In the genomic region with DNA sequence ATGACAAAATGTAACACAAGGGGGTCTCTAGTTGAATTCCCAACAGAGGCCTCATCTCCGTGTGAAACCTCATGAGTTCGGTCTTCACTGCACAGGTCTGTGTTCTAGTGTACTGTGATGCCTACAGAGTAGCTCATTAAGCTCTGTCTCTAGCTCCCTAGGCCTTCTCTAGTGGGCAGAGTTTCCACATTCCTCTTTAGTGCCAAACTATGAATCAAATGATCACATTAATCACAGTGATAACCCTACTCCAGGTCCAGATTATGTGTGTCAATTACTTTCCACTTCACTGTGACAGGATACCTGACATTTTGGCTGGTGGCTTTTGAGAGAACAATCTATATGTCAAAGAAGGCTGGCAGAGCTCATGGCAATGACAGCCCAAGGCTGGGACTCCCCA, we compare ENCODE assay signal across 21 mouse cellular contexts. TPM values are rescaled to one million over a fixed set of nuclear protein-coding genes. Genes with fewer than 3 reads are reported as not detected.
A peak's percentile ranks its signal among the peaks of the same experiment; 100 is the strongest.
DNase-seq lines count a peak whose midpoint lies in the region; ATAC-seq and TF ChIP-seq lines count a peak whose summit lies in the region.
"Had no signal": no experiment of that assay in that cellular context is flagged by ENCODE, and none has a peak within 500 bp of the region (broad histone marks: within the 10 kb centered on the region; RNA-seq: fewer than 3 reads in every experiment).

No protein-coding gene starts in this region.

- H3K27ac ChIP-seq in midbrain, embryonic 11.5 days (ENCODE audit: low read depth, low read length): no peak overlapping the region
- no peak overlapping the region for H3K27ac ChIP-seq in midbrain, postnatal 0 days (ENCODE audit: low read depth, low read length)
- H3K27ac ChIP-seq in bone marrow macrophage, adult 2 months (ENCODE audit: insufficient read depth, low read depth, low read length): peak overlapping the region; percentile 7; the same call in 1 of the 2 replicates
- H3K27ac ChIP-seq: embryonic facial prominence, embryonic 10.5 days; embryonic facial prominence, embryonic 12.5 days; forebrain, embryonic 13.5 days; forebrain, embryonic 15.5 days had no signal

- ATAC-seq in midbrain, embryonic 11.5 days (ENCODE audit: low FRiP score): no peak
- ATAC-seq in midbrain, postnatal 0 days (ENCODE audit: low FRiP score): no peak
- ATAC-seq: activated CD4-positive, CD25-positive, alpha-beta regulatory T cell, adult 4 months; forebrain, embryonic 13.5 days; forebrain, embryonic 15.5 days; forebrain, postnatal 0 days; Patski had no signal

- H3K9ac ChIP-seq in midbrain, embryonic 11.5 days (ENCODE audit: low read length): no peak overlapping the region
- H3K9ac ChIP-seq in midbrain, postnatal 0 days (replicated peaks; ENCODE audit: low read length, poor library complexity, severe bottlenecking): no peak overlapping the region
- H3K9ac ChIP-seq: embryonic facial prominence, embryonic 12.5 days; forebrain, embryonic 13.5 days; forebrain, embryonic 15.5 days; forebrain, postnatal 0 days had no signal

- no peak overlapping the region for H3K4me2 ChIP-seq in midbrain, embryonic 11.5 days
- H3K4me2 ChIP-seq in midbrain, postnatal 0 days (ENCODE audit: low read depth, low read length, poor library complexity, severe bottlenecking): no peak overlapping the region
- H3K4me2 ChIP-seq: embryonic facial prominence, embryonic 12.5 days; forebrain, embryonic 13.5 days; forebrain, embryonic 15.5 days had no signal

- TF ChIP-seq CTCF in midbrain, postnatal 0 days (IDR thresholded peaks at IDR 0.05): no peak
- no peak for TF ChIP-seq CTCF in bone marrow macrophage, adult 2 months (IDR thresholded peaks at IDR 0.05; ENCODE audit: low read depth, low read length)

- peak; percentile 33 for DNase-seq in midbrain, embryonic 11.5 days (ENCODE audit: low spot score, missing footprints)
- no peak for DNase-seq in midbrain, postnatal 0 days (ENCODE audit: low spot score)
- no peak for DNase-seq in spleen, postnatal 4 days (ENCODE audit: low spot score in 2 of 2)
- no peak for DNase-seq in spleen, postnatal 14 days (ENCODE audit: low spot score in 2 of 2)
- DNase-seq: adrenal gland, adult 8-10 months; adrenal gland, postnatal 14 days; cerebellum, adult 11 months; cerebellum, adult 18-20 months; cerebellum, adult 8-10 months; cerebellum, adult 9-11 months; cerebellum, postnatal 14 days; cerebellum, postnatal 36 days; forebrain, postnatal 0 days had no signal

- no peaks in the 10 kb centered on the region for H3K36me3 ChIP-seq in midbrain, embryonic 11.5 days (ENCODE audit: control insufficient read depth, insufficient read depth, low read length)
- H3K36me3 ChIP-seq in midbrain, postnatal 0 days (ENCODE audit: insufficient read depth, low read length): no peaks in the 10 kb centered on the region
- H3K36me3 ChIP-seq: embryonic facial prominence, embryonic 10.5 days; embryonic facial prominence, embryonic 12.5 days; forebrain, embryonic 15.5 days had no signal

- 89% methylated on average over 2 of the region's 2 CpGs for WGBS in midbrain, embryonic 11.5 days
- WGBS in midbrain, postnatal 0 days: 86% methylated on average over 2 of the region's 2 CpGs

- TF ChIP-seq POLR2A in bone marrow macrophage, adult 2 months (IDR thresholded peaks at IDR 0.05; ENCODE audit: borderline replicate concordance, low read depth, low read length): no peak

- H3K4me1 ChIP-seq in midbrain, embryonic 11.5 days (ENCODE audit: control insufficient read depth, insufficient read depth, low read length): no peaks in the 10 kb centered on the region
- H3K4me1 ChIP-seq in midbrain, postnatal 0 days (ENCODE audit: insufficient read depth, low read length): no peaks in the 10 kb centered on the region
- peaks cover 34% of the 10 kb centered on the region for H3K4me1 ChIP-seq in bone marrow macrophage, adult 2 months (ENCODE audit: control insufficient read depth, insufficient read depth, low read length)
- H3K4me1 ChIP-seq: embryonic facial prominence, embryonic 10.5 days; embryonic facial prominence, embryonic 12.5 days; forebrain, embryonic 13.5 days; forebrain, embryonic 15.5 days had no signal

- no peak overlapping the region for H3K4me3 ChIP-seq in midbrain, embryonic 11.5 days (ENCODE audit: low read depth, low read length)
- no peak overlapping the region for H3K4me3 ChIP-seq in midbrain, postnatal 0 days (ENCODE audit: low read depth, low read length)
- no peak overlapping the region for H3K4me3 ChIP-seq in bone marrow macrophage, adult 2 months (ENCODE audit: insufficient read depth, low read length)
- H3K4me3 ChIP-seq: embryonic facial prominence, embryonic 10.5 days; embryonic facial prominence, embryonic 12.5 days; forebrain, embryonic 13.5 days; forebrain, embryonic 15.5 days had no signal

- H3K9me3 ChIP-seq in midbrain, embryonic 11.5 days (ENCODE audit: control insufficient read depth, low read length): no peaks in the 10 kb centered on the region
- no peaks in the 10 kb centered on the region for H3K9me3 ChIP-seq in midbrain, postnatal 0 days (ENCODE audit: low read length)
- H3K9me3 ChIP-seq: embryonic facial prominence, embryonic 10.5 days; embryonic facial prominence, embryonic 12.5 days; forebrain, embryonic 13.5 days; forebrain, embryonic 15.5 days had no signal

- no peaks in the 10 kb centered on the region for H3K27me3 ChIP-seq in midbrain, embryonic 11.5 days (ENCODE audit: control insufficient read depth, insufficient read depth, low read length)
- H3K27me3 ChIP-seq in midbrain, postnatal 0 days (ENCODE audit: insufficient read depth, low read length): no peaks in the 10 kb centered on the region
- H3K27me3 ChIP-seq: embryonic facial prominence, embryonic 12.5 days; forebrain, embryonic 13.5 days; forebrain, embryonic 15.5 days; Patski had no signal

RNA-seq across cellular contexts. Expression of gene Gas7, which starts 44.9 kb away (rescaled TPM):
- 2.3 and 2.8 TPM in 2 replicates for polyA plus RNA-seq in midbrain, embryonic 11.5 days (2014; fragmentation: Nextera tagmentation; extraction: Ambion mirVana)
- 118 and 135 TPM in 2 replicates for total RNA-seq in midbrain, postnatal 0 days (2014; rRNA removed)
- polyA plus RNA-seq in midbrain, postnatal 0 days (2015; fragmentation: Nextera tagmentation; extraction: Ambion mirVana): 80.3 and 82.1 TPM in 2 replicates
- 315 and 355 TPM in 2 replicates for polyA plus RNA-seq in bone marrow macrophage, adult 2 months (2012; ENCODE audit: insufficient read depth, insufficient read length, missing spikeins)
- polyA plus RNA-seq: C2C12 had no signal

Comparison
In these comparisons a context has a peak if more than half of its experiments do, and no peak if none do; other contexts are left out.
1. RNA of gene Gas7, which starts 44.9 kb away (polyA plus RNA-seq): 315 to 355 TPM in bone marrow macrophage, adult 2 months and 80.3 to 82.1 TPM in midbrain, postnatal 0 days; 2.3 to 2.8 TPM in midbrain, embryonic 11.5 days; every median in the first group is over 10 times any median in the second.